Mouse (Mus musculus) adrenal gland, postnatal 10 days (tissue): ENCODE measurements around the gene Grrp1. TPM values are rescaled to one million over a fixed set of nuclear protein-coding genes. Genes with fewer than 3 reads are reported as not detected.
"Not testable (repeated sequence)": the region's sequence is repeated elsewhere in the genome, so short reads cannot be mapped to it uniquely, and the experiment has no call there.

Experiments used
- DNase-seq: peaks from one replicate; pipeline ENCODE4 v3.0.0; 2021; ENCODE audit warnings: mixed read lengths
- total RNA-seq, 2 experiments: library from RNA; stranded (reverse); gene quantifications; 2 replicates each; pipeline ENCODE4 v1.2.3; 2021

Grrp1 gene
- total RNA-seq, 2 experiments from 2014 or later, result 12.3 to 21.7 TPM

DNA sequence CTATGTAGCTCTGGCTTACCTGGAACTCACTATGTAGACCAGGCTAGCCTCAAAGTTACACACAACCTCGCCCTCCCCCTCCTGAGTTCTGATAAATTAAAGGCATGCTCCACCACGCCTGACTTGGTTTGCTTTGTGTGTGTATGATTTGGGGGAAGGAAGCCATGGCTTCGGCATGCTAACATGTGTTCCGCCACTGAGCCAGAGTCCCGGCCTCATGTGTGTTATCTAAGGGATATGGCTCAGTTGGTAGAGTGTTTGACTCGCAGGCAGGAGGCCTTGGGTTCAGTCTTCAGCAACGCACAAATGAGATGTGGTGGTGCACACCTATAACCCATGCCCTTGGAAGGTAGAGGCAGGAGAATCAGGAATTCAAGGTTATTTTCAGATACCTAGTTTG, 18.1 kb upstream of the Grrp1 start:
- no peak for DNase-seq

- not testable (repeated sequence) for DNase-seq
Observed at GRCm38 (mm10) chr4:134269622-134270021, 15.7 kb upstream of the Grrp1 start.

DNA sequence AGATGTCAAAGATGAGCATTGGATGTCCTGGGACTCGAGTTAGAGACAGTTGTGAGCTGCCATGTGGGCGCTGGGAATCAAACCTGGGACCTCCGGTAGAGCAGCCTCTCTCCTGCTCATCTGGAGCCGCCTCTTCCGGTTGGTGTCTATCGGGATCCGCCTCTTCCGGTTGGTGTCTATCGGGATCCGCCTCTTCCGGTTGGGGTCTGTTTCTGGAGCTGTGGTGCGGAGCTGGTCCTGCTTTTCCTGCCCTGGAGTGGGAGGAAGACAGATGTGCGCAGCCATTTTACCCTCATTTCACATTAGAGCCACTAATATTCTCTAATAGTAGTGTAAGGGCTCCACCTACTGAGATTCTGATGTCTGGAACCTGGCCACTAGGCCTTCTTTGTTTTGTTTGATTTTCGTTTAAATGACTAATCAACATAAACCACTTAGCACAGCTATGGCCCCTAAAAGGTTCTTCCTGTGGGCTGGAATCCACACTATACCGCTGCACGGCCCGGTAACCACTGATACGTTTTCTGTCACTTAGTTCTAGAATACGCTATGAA, 14.3 kb upstream of the Grrp1 start:
- DNase-seq, result no peak

GRCm38 (mm10) chr4:134265860-134266585, 12.1 kb upstream of the Grrp1 start:
- no peak for DNase-seq

- DNase-seq, result peak; percentile 85
Observed at GRCm38 (mm10) chr4:134263191-134263590, 9.3 kb upstream of the Grrp1 start.

DNA sequence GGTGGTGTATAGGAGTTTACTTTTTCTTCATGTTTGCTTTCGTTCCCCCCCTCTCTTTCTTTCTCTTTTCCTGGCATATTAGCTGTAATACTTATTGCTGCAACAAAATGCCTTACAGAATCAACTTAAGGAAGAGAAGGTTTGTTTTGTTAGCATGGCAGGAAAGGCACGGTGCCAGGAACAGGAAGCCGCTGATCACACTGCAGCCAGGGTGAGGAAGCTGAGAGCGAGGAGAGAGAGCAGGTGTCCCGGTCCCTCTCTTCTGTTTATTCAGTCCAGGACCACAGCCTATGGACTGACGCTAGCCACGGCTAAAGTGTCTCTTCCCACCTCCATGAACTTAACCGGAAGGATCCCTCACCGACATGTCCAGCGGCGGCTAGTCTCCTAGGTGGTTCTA, 4.4 kb upstream of the Grrp1 start:
- DNase-seq, result no peak

GRCm38 (mm10) chr4:134257198-134258009, 3.5 kb upstream of the Grrp1 start:
- no peak for DNase-seq

DNA sequence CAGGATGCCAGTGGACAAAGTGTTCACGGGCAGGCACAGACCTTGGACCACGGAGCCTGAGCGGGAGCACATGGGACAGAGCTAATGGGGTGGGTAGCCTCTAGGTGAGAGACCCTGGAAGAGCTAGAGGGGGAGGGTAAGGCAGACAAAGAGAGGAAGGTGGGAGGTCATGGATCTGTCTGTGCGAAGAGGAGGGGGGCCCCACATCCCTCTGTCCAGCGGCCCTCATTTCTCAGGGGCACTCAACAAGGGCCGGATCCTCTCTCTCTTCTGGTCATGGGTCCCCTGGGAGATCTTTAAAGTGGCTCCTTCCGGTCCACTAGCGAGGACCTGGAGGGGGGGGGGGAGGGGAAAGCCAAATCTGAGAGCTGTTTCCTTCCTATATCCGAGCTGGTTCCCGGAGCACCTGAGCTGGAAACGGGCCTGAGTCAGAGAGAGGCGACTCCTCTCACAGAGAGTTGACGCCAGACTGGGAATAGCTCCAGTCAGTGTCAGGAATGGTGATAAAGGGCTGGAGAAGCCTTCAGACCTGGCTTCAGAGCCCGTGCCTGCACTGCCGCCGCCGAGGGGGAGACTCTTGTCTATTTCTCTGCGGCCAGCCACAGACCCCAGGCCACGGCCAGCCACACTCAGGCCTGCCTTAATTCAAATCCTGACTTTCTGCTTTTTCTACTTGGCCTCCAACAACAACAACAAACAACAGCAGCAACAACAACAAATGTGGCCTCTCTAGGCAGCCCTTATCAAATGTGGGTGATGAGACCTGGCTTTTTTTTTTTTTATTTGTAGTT, 2.7 kb upstream of the Grrp1 start:
- no peak for DNase-seq

DNA sequence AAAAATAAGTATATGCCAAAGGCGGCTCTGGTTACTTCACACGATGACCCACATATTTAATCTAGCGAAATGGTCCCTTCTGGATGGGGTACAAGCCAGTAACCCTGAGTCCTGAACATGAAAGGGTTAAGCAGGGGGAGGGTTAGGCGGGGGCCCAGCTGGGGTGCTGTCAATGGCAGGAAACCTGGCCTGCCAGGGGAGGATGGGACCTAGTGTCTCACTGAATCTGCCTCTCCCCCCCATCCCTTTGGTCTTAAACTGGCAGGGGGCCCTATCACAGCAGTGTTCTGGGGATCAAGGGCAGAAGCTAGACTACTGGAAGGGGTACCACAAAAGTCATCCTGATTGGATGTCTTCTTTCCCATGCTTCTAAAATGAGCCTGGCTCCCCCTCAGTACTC, 1.9 kb upstream of the Grrp1 start:
- no peak for DNase-seq

DNA sequence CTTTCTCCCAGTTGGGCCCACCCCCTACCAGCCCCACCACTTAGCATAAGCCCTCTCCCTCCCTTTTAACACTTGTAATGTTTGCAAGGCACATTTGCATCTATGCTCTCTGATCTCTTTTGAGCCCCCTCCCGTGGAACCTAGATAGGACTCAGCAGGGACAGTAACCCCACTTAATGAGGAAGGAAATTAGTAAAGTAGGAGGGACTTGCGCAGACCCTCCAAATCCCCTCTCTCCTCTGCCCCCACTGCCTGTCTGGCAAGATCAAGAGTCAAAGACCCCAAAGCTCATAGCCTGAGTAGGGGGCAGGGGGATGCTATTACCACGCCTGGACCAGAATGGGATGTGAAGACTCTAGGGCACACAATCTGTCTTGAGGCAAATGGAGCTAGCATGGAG, 929 bp upstream of the Grrp1 start:
- DNase-seq, result no peak

DNA sequence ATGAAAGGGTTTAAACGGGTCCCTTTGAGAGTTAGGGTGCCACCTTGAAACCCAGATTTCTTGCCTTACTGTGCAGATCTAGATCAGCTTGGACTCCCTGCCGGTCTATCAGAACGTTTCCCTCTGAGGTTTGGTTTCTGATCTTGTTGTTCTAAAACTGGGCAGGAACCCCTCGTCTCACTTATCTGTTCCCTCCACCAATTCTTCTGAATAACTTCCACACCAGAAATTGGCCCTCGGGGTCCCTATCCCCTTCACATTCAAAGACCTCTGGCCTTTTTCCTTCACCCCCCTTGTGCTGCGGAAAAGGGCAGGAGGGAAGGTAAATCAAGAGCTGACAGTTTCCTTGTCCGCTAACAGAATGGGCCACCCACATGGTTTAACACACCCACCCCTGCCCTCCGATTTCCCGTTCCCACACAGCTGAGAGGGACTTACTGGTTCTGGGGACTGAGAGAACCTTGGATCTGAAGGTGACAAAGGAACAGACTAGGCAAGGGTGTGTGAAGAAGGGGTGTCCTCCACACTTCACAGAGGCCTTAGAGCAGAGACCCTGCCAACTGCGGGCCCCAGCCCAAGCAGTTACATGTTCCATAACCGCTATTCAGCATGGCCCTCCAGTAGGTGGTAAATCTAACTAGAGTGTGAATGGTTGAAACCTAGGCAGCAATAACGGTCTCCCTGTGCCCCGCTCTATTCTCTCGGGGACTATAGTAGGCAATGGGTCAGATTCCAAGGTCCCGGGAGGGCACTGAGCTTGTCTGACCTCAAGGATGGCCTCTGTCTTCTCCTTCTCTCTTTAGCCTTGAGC, 790 bp downstream of the Grrp1 start:
- DNase-seq, result peak; percentile 57

- peak; percentile 60 for DNase-seq
Observed at GRCm38 (mm10) chr4:134252131-134252910, 1.6 kb downstream of the Grrp1 start.

DNA sequence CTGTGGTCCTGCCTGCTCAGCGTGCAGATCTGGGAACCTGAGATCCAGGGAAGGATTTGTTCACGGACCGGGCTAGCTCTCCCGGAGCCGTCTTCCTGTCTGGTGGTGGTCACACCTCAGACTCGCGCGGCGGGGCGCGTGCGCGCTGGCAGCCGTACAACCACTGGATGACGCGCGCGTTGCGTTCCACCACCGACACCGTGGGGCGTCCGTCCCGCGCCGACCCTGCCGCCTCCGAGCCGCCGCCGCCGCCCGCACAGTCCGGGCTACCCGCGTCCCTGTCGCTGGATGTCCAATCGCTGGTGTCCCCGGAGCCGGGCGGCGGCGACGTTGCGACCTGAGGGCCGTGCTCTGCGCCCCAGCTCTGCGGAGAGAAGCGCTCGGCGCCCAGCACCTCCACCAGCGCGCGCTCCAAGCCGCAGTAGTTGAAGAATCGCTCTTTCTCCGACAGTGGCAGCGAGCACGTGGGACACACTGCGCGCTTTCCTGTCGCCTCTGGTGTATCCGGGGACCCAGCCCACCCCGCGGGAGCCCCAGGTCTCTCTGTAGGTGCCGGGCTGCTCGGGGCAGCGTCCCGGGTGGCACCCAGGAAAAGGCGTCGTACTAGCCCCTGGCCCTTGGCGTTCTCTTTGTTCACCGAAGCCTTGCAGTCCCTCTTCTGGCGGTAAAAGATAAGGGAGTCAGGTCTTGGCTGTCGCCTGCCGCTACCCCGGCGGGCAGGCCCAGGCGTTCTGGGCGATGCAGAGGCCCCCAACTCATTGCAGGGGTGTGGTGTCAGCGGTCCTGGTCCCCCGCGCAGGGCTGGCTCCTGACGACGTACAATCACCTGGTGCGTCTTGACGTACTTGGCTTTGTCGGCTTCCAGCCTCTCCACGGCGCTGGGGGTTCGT, 2.4 kb downstream of the Grrp1 start:
- peak; percentile 56 for DNase-seq

GRCm38 (mm10) chr4:134250930-134251240, 3.0 kb downstream of the Grrp1 start:
- no peak for DNase-seq

DNA sequence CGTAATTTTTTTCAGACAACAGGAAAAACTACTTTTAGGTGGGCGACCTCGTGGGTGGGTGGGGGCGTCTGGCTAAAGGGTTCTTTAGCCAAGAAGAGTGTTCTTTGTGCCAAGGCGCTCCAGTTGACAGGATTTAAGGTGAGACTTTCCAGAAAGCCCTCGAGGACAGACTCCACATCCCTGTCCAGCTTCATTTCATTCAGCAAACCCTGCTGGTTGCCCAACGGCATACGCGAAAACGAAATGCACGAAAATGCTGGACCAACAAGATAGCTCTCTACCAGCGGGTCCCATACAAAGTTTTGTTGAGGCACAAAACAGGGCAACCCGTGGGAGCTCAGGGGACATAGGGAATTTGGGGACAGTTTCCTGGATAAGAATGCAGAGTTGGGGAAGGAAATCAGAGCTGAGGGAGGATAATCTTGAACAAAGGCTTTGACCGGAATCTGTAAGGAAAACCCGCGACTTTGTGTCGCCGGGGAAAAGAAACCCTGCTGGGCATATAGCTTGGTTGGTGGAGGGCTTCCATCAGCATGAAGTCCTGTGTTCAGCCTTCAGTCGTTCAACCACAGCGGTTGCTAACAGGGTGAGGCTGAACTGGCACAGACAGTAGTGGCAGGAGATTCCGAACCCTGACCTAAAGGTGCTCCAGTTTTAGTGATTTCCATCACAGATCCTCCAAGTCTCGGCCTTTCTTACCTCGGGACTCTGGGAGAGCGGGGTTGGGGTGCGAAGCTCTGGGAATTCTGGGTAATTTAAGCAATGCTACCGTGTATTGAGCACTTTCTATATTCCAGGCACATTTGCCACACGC, 3.6 kb downstream of the Grrp1 start:
- DNase-seq, result no peak

- peak; percentile 85 for DNase-seq
Observed at GRCm38 (mm10) chr4:134249651-134250050, 4.3 kb downstream of the Grrp1 start.

DNA sequence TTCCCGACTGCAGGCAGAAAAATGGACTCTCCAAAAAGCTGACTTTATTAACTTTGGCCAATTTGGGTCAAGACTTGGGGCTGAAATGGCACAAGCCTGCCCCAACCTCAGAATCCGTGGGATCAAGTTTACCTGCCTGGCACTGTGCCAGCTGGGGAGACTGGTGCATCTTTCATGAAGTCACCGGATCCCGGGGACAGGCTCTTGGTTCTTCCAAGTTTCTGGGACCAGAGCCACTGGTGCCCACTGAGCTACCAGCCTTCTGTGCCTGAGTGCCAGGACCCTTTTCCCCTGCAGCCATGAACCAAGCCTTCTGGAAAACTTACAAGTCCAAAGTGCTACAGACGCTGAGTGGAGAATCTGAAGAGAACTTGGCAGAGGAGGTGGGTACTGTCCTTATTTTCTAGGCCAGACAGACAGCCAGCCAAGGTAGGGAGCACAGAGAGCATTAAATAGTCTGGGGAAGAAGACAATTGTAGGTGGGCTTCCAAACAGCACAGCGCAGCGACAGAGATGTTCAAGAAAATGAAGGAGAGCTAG, 7.1 kb downstream of the Grrp1 start, which contains the start of gene Gm30191:
Gene Gm30191, plus strand, starts transcription at position 217 of the 540 bp plus-strand sequence.
- DNase-seq, result no peak

DNA sequence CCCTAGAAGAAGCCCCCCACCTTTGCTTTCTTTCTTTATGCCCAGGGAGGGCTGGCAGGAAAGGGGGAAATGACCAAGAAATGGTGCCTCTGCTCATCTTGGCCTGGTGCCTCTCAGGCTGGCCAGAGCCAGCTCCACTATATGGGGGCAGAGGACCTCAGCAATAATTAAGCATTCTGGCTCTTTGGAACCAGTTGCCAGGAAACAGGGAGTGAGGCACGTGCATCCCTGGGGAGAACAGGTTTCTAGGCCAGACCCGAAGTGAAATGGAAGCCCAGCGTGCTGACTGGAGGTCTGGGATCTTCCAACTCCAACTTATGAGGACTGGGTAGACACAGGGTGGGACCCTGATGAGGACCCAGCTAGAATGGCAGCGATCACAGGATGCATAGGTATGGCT, 7.7 kb downstream of the Grrp1 start:
- no peak for DNase-seq
